Mouse (Mus musculus): ENCODE measurements around the gene Adgrl4.

Gene Adgrl4

GRCm38 (mm10) chr3:151505606-151506005 is 67.9 kb downstream of the Adgrl4 start:
- no peak for DNase-seq

GRCm38 (mm10) chr3:151511184-151511583 is 73.5 kb downstream of the Adgrl4 start:
- DNase-seq: no peak

GRCm38 (mm10) chr3:151547182-151547581 is 109.5 kb downstream of the Adgrl4 start:
- no peak for DNase-seq

GRCm38 (mm10) chr3:151551002-151551401 is 113.3 kb downstream of the Adgrl4 start:
- no peak for DNase-seq

- DNase-seq: no peak
These were observed 118.9 kb downstream of the Adgrl4 start for GRCm38 (mm10) chr3:151556635-151557034.

- DNase-seq: no peak
These were observed 119.4 kb downstream of the Adgrl4 start for GRCm38 (mm10) chr3:151557125-151557524.

- no peak for DNase-seq
These were observed 119.9 kb downstream of the Adgrl4 start for GRCm38 (mm10) chr3:151557607-151558006.

GRCm38 (mm10) chr3:151558374-151558773 is 120.7 kb downstream of the Adgrl4 start:
- DNase-seq: no peak

- peak; percentile 32 for DNase-seq
These were observed 128.3 kb downstream of the Adgrl4 start for GRCm38 (mm10) chr3:151565664-151566621.

- peak; percentile 1 for DNase-seq
These were observed 128.9 kb downstream of the Adgrl4 start for GRCm38 (mm10) chr3:151566629-151567028.

- no peak for DNase-seq
These were observed 129.9 kb downstream of the Adgrl4 start for GRCm38 (mm10) chr3:151567541-151567940.

- no peak for DNase-seq
These were observed 134.4 kb downstream of the Adgrl4 start for GRCm38 (mm10) chr3:151572089-151572488.

- no peak for DNase-seq
These were observed 137.6 kb downstream of the Adgrl4 start for GRCm38 (mm10) chr3:151575292-151575691.

- DNase-seq: no peak
These were observed 138.5 kb downstream of the Adgrl4 start for GRCm38 (mm10) chr3:151576155-151576554.

- no peak for DNase-seq
These were observed 154.2 kb downstream of the Adgrl4 start for GRCm38 (mm10) chr3:151591904-151592303.

Data from cerebellum, adult 11 months (tissue).